Mouse (Mus musculus) embryonic facial prominence, embryonic 11.5 days (tissue): Measurements from ENCODE around the gene Slc29a2. TPM values are rescaled to one million over a fixed set of nuclear protein-coding genes. Genes with fewer than 3 reads are reported as not detected.

Source experiments
- ATAC-seq: fragments of 200-750 bp; cut with Nextera tagmentation; replicated peaks from 2 replicates; pipeline ENCODE4 v1.8.0; 2017; ENCODE audit warnings: low read depth; ENCODE audit not compliant: insufficient number of reproducible peaks, low FRiP score, low TSS enrichment
- DNase-seq: peaks from one replicate; pipeline ENCODE4 v3.0.0-alpha.2; 2015; ENCODE audit warnings: low spot score
- H3K27ac ChIP-seq: fragments of 300-500 bp; sonication (generic); replicated peaks from 2 replicates; pipeline ENCODE4 v1.5.1; 2014; ENCODE audit warnings: mild to moderate bottlenecking, low read depth, low read length, control low read depth
- H3K27me3 ChIP-seq: fragments of 300-500 bp; sonication (generic); 2 replicates; pipeline ENCODE4 v1.6.1; 2014; ENCODE audit warnings: mild to moderate bottlenecking, low read length, moderate library complexity, mixed read lengths; ENCODE audit not compliant: control insufficient read depth, insufficient read depth
- H3K36me3 ChIP-seq: fragments of 300-500 bp; sonication (generic); replicated peaks from 2 replicates; pipeline ENCODE4 v1.6.1; 2014; ENCODE audit warnings: low read depth, mild to moderate bottlenecking, low read length, moderate library complexity, mixed read lengths; ENCODE audit not compliant: control insufficient read depth, insufficient read depth
- H3K4me1 ChIP-seq: fragments of 300-500 bp; sonication (generic); 2 replicates; pipeline ENCODE4 v1.6.1; 2014; ENCODE audit warnings: low read length, mixed read lengths; ENCODE audit not compliant: control insufficient read depth, insufficient read depth
- H3K4me2 ChIP-seq: fragments of 300-500 bp; sonication (generic); 2 replicates; pipeline ENCODE4 v1.6.1; 2014; ENCODE audit warnings: low read depth, mild to moderate bottlenecking, control low read depth, low read length, moderate library complexity
- H3K4me3 ChIP-seq: fragments of 300-500 bp; sonication (generic); 2 replicates; pipeline ENCODE4 v1.5.1; 2014; ENCODE audit warnings: low read depth, low read length, control low read depth
- H3K9ac ChIP-seq: fragments of 300-500 bp; sonication (generic); replicated peaks from 2 replicates; pipeline ENCODE4 v1.6.1; 2014; ENCODE audit warnings: mild to moderate bottlenecking, control low read depth, low read length
- H3K9me3 ChIP-seq: fragments of 300-500 bp; sonication (generic); replicated peaks from 2 replicates; pipeline ENCODE4 v1.6.1; 2016; ENCODE audit warnings: mild to moderate bottlenecking, low read length, inconsistent platforms, mixed read lengths; ENCODE audit not compliant: control insufficient read depth
- WGBS: fragments of 180-500 bp; shearing (Covaris S2); extraction: QIAGEN DNeasy Blood & Tissue Kit; methylation state at CpG from one replicate; pipeline ENCODE4 v1.1.7; 2014; 5-methylcytosine and 5-hydroxymethylcytosine counted together
- polyA plus RNA-seq: library from polyadenylated mRNA; unstranded; fragments of >200 nt; fragmentation: Nextera tagmentation; extraction: Ambion mirVana; gene quantifications from 2 replicates; pipeline ENCODE4 v1.2.1, GENCODE M21; 2014

Slc29a2 gene
- polyA plus RNA-seq: 3.9 and 4.4 TPM in 2 replicates

- under 1% methylated on average over 62 of the region's 62 CpGs for WGBS
- peak within 1 kb of the TSS; percentile 81 for H3K4me2 ChIP-seq
- peak; percentile 97 for DNase-seq
These were observed at the start of gene Slc29a2 for GRCm38 (mm10) chr19:5023621-5024479. Slc29a2 (plus strand) TSS chr19:5023860.

GRCm38 (mm10) chr19:4981767-4982166 lies 41.9 kb upstream of the Slc29a2 start:
- H3K27ac ChIP-seq: no peak overlapping the region
- no peaks in the 10 kb centered on the region for H3K4me1 ChIP-seq
- H3K36me3 ChIP-seq: no peaks in the 10 kb centered on the region
- H3K4me2 ChIP-seq: no peak overlapping the region
- DNase-seq: peak; percentile 75
- ATAC-seq: no peak
- H3K9ac ChIP-seq: no peak overlapping the region
- H3K9me3 ChIP-seq: no peaks in the 10 kb centered on the region
- peaks cover 11% of the 10 kb centered on the region for H3K27me3 ChIP-seq
- H3K4me3 ChIP-seq: no peak overlapping the region

More at GRCm38 (mm10) chr19:5023621-5024479, at the start of gene Slc29a2:
- Histone ChIP-seq H3K9ac (peak within 1 kb of the TSS; percentile 59), H3K27me3 (no peaks in the 10 kb centered on the region), H3K36me3 (no peaks in the 10 kb centered on the region), H3K9me3 (no peaks in the 10 kb centered on the region), H3K27ac (peak within 1 kb of the TSS; percentile 47), H3K4me1 (no peaks in the 10 kb centered on the region), H3K4me3 (peak within 1 kb of the TSS; percentile 64)
- peak; percentile 93 for ATAC-seq

DNA sequence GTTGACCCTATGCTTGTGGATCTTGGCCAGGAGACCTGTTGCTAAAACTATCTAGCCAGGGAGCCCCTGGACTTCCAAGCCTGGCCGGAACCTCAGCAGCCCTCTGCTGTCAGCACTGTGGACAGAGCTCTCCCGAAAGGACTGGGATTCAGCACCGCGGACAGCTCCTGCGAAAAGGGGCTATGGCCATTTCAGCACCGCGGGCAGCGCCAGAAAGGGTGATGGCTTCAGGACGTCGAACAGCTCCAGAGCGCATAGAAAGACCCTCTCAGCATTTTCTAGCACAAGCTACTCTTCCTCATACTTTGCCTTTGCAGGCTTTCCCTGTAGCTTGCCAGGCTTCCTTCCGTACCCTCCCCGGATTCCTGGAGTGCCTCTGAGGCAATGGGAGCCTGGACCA lies 34.6 kb upstream of the Slc29a2 start:
- H3K9ac ChIP-seq: no peak overlapping the region
- WGBS: 4% methylated on average over 13 of the region's 13 CpGs
- H3K36me3 ChIP-seq: no peaks in the 10 kb centered on the region
- peaks cover 36% of the 10 kb centered on the region for H3K27me3 ChIP-seq
- H3K9me3 ChIP-seq: no peaks in the 10 kb centered on the region
- ATAC-seq (no peak), DNase-seq (peak; percentile 97)
- no peak overlapping the region for H3K4me3 ChIP-seq
- H3K4me1 ChIP-seq: no peaks in the 10 kb centered on the region
- H3K4me2 ChIP-seq: no peak overlapping the region
- H3K27ac ChIP-seq: no peak overlapping the region

GRCm38 (mm10) chr19:4989434-4990255 lies 34.0 kb upstream of the Slc29a2 start:
- H3K4me1 ChIP-seq: no peaks in the 10 kb centered on the region
- DNase-seq (no peak), ATAC-seq (no peak)
- H3K9me3 ChIP-seq: no peaks in the 10 kb centered on the region
- no peak overlapping the region for H3K9ac ChIP-seq
- no peaks in the 10 kb centered on the region for H3K36me3 ChIP-seq
- H3K27me3 ChIP-seq: peaks cover 34% of the 10 kb centered on the region
- no peak overlapping the region for H3K4me3 ChIP-seq
- 17% methylated on average over 45 of the region's 47 CpGs for WGBS
- no peak overlapping the region for H3K4me2 ChIP-seq
- H3K27ac ChIP-seq: no peak overlapping the region

DNA sequence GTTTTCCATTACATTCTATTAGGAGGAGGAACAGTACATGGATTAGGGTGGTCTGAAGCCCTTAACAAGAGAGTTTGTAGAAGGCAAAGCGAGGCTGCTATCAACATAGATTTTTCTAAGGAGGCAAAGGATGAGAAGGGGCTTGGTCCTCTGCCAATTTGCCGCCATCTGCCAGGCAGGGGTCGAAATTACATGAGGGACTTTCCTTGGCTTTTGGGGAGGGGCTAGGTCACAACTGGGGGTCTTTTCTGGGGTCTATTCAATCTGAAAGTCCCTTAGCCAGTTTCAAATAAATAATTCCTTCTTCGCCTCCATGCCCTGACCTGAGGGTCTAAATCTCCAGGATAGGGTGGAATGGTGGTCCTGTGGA lies 33.4 kb upstream of the Slc29a2 start, which contains the start of gene Npas4:
TSS of gene Npas4 (minus strand) at position 61 of the 370 bp plus-strand sequence.
- Histone ChIP-seq H3K9me3 (no peaks in the 10 kb centered on the region), H3K27ac (no peak within 1 kb of the TSS), H3K9ac (no peak within 1 kb of the TSS), H3K4me1 (no peaks in the 10 kb centered on the region), H3K36me3 (no peaks in the 10 kb centered on the region), H3K4me2 (no peak within 1 kb of the TSS), H3K4me3 (no peak within 1 kb of the TSS), H3K27me3 (peaks cover 30% of the 10 kb centered on the region)
- no peak for DNase-seq
- 18% methylated on average over 4 of the region's 4 CpGs for WGBS
- ATAC-seq: no peak

DNA sequence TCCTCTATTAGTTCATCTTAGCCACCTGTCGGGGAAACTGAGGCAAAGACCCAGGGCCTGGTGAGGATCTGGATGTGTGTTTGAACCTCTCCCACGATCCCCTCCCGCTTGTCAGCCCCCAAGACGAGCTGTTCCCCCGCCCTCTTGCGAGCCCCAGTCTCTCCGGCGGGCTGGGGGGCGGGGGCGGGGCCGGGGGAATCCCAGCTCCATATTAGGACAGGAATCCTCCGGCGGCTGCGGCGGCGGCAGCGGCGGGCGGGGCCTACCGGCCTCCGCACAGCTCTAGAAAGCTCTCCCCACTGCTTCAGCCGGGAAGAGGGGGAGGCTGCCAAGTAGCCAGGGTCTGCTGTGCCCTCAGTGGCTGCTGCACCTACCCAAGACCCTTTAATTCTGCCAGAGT lies 32.9 kb upstream of the Slc29a2 start:
- no peak for ATAC-seq
- Histone ChIP-seq H3K9me3 (no peaks in the 10 kb centered on the region), H3K36me3 (no peaks in the 10 kb centered on the region), H3K27ac (no peak overlapping the region), H3K4me3 (no peak overlapping the region), H3K4me2 (no peak overlapping the region), H3K9ac (no peak overlapping the region), H3K27me3 (peaks cover 30% of the 10 kb centered on the region), H3K4me1 (no peaks in the 10 kb centered on the region)
- DNase-seq: no peak
- 2% methylated on average over 21 of the region's 22 CpGs for whole genome bisulfite sequencing

- no peaks in the 10 kb centered on the region for H3K9me3 ChIP-seq
- H3K4me2 ChIP-seq: no peak overlapping the region
- peaks cover 30% of the 10 kb centered on the region for H3K27me3 ChIP-seq
- no peak overlapping the region for H3K9ac ChIP-seq
- H3K4me1 ChIP-seq: no peaks in the 10 kb centered on the region
- ATAC-seq (no peak), DNase-seq (peak; percentile 66)
- H3K4me3 ChIP-seq: no peak overlapping the region
- H3K36me3 ChIP-seq: no peaks in the 10 kb centered on the region
- H3K27ac ChIP-seq: no peak overlapping the region
- 21% methylated on average over 8 of the region's 8 CpGs for WGBS
These were observed 31.3 kb upstream of the Slc29a2 start for GRCm38 (mm10) chr19:4992371-4992770.

GRCm38 (mm10) chr19:4992904-4993303 lies 30.8 kb upstream of the Slc29a2 start:
- no peaks in the 10 kb centered on the region for H3K36me3 ChIP-seq
- no peak overlapping the region for H3K4me3 ChIP-seq
- H3K4me2 ChIP-seq: no peak overlapping the region
- DNase-seq (no peak), ATAC-seq (no peak)
- WGBS: 9% methylated on average over 9 of the region's 9 CpGs
- H3K9ac ChIP-seq: no peak overlapping the region
- peaks cover 30% of the 10 kb centered on the region for H3K27me3 ChIP-seq
- H3K27ac ChIP-seq: no peak overlapping the region
- no peaks in the 10 kb centered on the region for H3K9me3 ChIP-seq
- no peaks in the 10 kb centered on the region for H3K4me1 ChIP-seq
